Mouse (Mus musculus): ENCODE measurements around the gene Gpn2. TPM values are rescaled to one million over a fixed set of nuclear protein-coding genes. Genes with fewer than 3 reads are reported as not detected.

Gene Gpn2
- total RNA-seq, 2 experiments from 2014 or later = 16.2 to 16.4 TPM

DNA sequence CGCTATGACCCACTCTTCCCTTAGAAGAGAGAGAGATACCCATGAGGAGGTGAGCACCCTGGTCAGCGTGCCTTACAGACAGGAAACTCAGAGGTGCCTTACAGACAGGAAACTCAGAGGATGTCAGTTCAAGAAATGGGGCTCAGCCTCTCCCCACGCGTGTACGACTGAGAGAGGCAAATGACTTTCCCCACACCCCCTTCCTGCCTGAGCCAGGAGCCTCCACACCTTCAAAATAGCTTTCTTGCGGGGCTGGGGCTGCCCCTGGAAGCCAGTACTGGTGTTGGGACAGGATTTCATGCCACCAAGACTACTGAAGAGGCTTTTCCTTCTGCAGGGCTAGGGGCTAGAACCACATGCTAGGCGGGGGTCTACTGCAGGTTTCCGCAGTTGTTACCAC lies 36.5 kb downstream of the Gpn2 start:
- no peak for DNase-seq (ENCODE audit: low spot score in 2 of 2)

DNA sequence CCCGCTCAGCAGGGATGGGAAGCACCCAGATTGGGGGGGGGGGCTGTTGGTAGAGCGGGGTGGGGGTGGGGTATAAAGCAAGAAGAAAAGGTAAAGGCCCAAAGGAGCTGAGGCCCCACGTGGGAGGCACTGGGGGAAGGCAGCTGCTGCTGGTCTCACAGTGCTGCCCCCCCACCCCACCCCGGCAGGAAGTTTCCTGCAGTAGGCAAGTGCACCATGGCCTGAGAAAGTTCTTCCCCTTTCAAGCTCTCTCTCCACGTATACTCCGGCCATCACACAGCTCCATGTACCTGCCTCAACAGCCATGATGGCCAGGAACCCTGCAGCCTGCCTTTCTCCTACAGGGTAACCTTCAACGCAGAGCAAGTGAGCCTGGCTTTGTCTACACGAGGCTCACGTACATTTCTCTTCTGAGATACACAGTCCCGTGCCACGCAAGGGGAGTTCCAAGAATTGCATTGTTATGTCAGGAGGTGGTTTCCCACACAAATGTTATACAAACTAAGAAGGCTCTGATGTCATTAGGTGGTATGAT lies 38.1 kb downstream of the Gpn2 start:
- DNase-seq (ENCODE audit: low spot score in 2 of 2) = no peak

DNA sequence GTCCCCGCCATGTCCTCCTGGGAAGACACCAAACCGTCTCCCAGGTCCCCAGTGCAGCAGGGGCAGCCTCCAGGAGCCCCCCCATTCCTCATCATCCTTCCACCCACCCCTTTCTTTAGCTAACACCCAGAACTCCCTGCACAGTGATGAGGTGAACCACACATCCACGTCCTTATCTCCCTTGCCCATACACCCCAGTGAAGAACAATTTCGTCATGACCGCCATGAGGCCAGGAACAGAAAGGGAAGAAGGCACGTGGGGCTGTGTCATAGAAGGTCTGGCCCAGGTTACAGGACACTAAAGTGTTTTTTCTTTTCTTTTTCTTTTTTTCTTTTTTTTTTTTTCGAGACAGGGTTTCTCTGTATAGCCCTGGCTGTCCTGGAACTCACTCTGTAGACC lies 40.7 kb downstream of the Gpn2 start:
- DNase-seq (ENCODE audit: low spot score in 2 of 2) = no peak

DNA sequence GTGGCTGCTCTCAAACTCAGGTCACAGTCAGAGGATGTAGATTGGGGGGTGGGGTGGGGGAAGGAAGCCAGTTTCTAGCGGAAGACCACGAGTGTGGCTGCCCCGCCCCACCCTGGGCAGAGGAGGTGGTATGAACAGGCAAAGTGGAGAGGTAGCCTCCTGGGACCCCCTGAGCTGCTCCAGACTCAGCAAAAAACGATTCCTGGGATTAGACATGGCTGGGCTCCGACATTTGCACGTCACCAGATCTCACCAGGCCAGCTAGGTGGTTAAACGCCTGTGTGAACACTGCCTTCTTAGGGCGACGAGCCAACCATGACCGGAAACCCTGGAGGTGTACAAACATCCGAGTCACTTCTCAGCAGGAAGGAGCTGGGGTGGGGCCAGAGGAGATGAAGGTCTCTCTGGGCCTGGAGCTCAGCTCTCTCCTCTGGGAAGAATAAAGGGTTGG lies 41.5 kb downstream of the Gpn2 start:
- DNase-seq (ENCODE audit: low spot score in 2 of 2) = no peak

DNA sequence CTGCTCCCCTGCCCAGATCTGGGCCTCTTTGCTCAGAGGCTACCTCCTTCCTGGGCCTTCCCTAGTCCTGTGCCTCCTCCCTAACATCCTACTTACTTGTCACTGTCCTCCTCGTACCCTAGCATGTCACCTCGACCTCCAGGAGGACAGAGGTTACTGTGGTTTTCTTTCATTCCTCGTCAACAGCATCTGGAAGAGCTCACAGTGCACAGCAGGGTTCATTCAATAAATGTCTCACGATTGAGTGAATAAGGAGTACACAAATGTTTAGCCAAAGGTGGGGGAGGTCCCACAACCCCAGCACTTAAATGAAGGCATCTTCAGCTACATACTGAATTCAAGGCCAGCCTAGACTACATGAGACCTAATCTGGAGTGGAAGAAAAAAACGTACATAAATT lies 42.1 kb downstream of the Gpn2 start:
- no peak for DNase-seq (ENCODE audit: low spot score in 2 of 2)

DNA sequence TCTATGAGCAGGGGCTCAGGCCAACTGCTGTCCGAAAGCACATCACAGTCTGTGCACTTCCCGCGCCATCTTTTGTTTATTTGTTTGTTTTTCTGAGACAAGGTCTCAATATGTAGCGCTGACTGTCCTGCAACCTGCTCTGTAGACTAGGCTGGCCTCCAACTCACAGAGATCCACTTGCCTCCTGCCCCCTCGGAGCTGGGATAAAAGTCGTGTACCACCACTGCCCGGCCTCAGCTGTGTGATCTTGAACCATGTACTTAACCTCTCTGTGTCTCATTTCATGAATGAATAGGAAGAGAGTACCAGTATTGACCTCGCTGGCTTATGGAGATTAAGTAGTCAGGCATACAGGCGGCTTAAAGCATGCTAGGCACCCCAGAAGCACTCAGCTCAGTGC lies 42.5 kb downstream of the Gpn2 start:
- DNase-seq (ENCODE audit: low spot score in 2 of 2) = no peak

DNA sequence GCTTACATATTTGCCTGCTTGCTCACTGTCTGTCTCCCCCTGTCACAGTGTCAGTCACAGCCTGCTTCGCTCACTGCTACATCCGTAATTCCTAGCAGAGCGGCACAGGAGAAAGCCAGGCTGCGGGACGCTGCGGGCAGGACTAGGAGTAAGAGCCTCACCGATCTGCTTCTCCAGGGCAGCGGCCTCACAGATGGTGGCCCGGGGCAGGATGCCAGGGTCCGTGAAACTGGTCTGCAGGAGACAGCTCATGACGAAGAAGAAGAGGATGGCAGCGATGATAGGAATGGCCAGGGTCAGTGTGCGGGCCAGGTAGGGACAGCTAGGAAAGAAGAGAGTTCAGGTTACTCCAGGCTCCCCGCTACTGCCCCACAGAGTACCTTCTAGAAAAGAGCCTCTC lies 42.9 kb downstream of the Gpn2 start:
- no peak for DNase-seq (ENCODE audit: low spot score in 2 of 2)

DNA sequence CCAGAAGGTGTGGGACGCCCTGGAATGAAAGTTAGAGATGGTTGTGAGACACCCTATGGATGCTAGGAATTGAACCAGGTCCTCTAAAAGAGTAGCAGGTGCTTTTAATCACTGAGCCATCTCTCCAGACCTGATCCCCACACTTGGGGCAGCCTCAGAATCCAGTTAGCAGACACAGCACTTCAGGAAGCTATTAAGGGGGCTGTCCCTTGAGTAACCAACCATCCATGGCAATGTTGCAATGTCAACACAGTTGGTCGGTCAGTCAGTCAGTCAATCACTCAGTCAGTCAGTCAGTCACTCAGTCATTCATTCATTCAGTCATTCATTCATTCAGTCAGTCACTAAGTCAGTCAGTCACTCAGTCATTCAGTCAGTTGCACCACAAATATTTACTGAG lies 44.4 kb downstream of the Gpn2 start:
- no peak for DNase-seq (ENCODE audit: low spot score in 2 of 2)

DNA sequence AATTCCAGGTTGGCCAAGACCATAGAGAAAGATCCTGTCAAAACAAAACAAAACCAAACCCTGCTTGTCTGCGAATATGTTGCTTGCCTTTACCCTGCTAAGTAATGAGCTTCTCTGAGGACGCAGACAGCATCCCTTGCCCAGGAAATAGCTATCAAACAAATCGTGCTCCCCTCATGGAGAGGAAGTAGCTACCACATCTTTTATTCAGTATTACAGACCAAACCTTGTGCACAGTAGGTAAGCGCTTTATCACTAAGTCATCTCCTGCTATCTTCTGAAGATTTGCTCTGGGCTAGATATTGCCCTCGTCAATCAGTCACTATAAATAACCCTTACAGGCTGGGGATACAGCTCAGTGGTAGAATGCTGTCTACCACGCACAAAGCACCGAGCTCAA lies 45.0 kb downstream of the Gpn2 start:
- no peak for DNase-seq (ENCODE audit: low spot score in 2 of 2)

DNA sequence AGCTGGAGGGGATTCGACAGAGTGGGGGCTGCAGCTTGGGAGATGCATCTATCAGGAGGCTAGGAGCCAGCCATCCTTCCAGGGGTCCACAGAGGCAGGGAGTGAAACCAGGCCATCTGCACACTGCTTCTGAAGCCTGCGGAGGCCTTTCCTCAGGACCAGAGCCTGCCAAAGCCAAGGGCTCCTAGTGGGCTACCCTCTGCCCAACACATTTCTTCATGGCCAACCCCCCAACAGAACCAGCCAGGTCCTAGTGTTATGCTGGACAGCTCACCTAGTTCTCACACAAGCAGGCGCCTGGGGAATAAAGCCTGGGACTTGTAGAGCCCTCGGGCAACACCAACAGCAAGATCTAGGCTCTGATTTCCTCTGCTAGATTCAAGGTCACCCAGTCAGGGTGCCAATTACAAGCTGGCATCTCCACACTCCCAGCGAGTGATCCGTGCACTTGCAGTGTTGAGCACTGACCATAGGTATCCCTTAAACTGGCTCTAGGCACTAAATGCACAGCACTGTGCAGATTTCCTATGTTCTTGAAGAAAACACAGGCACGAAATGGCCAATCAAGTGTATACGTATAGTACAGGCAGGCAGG lies 46.3 kb downstream of the Gpn2 start:
- DNase-seq (ENCODE audit: low spot score in 2 of 2) = no peak

DNA sequence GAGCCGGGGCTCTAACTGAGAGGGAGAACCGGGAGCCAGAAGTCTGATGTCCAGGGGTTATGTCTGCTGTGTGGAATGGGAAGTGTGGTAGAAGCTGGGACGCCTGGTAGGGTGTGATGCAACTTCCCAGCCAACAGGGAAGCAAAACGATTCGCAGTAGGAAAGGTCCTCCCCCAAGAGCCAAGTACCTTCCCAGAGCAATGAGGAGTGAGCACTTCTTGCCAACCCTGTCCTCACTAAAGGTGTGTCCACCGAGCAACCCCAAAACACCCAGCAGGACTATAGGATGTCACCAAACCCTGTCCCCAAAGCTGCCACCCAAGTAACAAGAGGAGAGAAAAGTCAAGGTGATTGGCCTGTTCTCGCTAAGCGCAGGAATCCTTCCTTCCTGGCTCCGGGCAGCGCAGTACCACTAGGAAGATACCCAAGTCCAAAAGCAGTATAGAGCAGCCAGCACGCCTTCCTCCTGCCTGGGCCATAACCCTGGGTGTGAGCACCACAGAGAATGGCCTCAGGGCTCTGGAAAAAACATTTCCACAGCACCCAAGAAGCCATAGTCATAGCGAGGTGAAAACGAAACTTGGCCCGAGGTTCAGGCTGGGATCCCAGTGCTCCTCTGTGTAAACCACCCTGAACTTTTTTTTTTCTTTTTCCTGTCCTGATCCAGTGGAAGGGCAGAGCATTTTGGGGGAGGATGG lies 47.1 kb downstream of the Gpn2 start:
- no peak for DNase-seq (ENCODE audit: low spot score in 2 of 2)

DNA sequence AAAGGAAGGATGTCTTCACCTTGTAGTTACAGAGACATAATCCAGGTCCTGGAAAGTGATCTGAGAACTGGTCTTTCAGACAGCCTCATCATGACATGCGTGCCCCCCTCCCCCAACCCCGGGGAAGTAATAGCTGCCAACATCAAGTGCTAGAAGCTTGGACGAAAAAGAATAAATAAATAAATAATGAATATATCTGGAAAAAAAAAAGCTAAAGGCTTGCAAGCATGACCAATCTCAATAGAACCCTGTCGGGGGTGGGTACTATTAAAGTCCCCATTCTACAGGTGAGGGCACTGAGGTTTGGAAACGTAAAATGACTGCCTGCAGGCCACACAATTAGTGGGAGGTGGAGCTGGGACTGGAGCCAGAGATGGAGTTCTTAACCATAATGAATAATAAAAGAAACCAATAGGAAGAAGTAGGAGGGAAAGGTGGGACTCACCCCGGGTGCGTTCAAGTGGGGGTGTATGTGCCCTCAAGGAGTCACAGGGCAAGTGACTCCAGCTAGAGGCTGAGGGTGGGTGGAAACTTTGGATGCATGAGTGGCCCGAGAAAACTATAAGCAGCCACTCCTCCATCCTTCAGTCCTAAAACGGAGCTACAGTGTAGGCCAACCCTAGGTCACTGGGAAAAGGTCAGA lies 47.7 kb downstream of the Gpn2 start:
- no peak for DNase-seq (ENCODE audit: low spot score in 2 of 2)

DNA sequence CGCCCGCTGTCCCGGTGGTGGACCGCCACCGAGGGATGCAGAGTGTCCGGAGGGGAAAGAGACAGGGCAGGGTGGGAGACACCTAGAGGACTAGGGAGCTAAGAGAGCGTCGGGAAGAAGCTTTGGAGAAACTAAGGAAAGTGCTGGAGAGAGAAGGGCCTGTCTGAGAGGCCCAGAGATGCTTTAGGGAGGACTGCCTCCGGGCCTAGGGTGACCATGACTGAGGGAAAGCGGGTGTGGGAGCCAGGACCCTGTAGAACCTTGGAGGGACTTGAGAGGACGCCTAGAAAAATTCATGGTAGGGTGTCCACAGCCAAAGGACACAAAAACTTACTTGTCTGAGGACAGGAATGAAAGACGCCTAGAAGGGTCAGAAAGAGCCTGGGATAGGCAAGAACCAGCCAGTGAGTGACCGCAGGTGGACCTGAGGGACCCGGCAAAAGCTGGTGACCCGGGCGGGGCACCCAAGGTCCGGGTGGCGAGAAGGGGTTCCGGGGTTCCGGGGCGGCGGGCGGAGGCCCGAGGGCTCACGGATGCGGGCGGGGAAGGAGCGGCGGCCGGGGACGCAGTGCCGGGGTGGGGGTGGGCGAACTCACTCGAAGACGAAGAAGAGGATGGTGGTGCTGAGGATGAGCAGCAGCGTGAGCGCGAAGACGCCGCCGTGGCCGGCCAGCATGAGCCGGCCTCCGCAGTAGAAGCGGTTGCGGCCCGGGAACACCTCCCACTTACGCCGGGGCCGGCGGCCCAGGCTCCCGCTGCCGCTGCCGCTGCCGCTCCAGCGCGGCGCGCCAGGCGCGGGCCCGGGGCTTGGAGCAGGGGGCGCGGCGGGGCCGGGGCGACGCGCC lies 48.5 kb downstream of the Gpn2 start:
- peak in 1 of 2 experiments; percentile 57 for DNase-seq (ENCODE audit: low spot score in 2 of 2)

DNA sequence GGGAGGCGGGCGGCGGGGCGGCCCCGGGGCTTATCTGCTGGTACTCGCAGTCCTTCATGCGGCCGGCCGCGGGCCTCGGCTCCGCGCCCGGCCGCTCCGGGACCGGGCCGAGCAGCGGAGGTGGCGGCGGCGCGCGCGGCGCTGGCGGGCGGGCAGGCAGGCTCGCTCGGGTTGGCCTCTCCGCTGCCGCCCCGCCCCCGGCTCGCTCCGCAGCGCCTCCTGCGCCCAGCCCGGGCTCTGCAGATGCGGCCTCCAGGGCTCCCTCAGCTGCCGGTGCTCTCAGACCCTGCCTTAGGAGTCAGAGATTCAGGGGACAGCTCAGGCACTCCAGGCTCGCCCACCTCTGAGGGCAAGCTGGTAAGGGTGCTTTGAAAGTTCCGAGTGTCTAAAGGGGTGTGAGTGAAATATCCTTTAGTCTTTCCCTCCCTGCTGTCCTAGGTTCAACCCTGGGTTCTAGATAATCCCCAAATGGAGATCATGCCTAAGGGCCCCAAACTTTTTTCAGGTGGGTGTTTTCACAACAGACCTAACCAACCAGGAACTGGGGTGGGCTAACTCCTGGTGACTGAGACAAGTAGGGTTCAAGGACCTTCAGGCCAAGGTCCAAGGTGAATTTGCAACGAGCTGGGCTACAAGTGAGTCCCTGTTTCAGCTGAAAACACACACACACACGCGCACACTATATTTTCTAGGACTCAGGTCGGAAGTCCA lies 49.3 kb downstream of the Gpn2 start:
- peak; percentile 94 to 95 for DNase-seq (ENCODE audit: low spot score in 2 of 2)

DNA sequence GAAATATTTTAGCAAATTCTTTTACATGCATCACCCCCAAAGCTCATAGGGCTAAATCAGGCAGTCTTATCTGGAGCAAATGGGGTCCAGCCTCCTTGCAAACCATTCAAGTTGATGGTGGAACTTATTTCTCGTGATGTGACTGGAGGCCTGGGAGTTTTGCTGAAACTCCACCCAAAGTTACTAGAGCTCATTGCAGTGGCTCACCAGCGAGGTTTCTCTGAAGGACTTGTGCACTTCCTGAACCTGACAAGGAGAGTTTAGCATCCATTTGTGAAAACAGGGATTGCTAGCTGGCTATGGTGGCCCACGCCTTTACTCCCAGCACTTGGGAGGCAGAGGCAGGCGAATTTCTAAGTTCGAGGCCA lies 49.9 kb downstream of the Gpn2 start:
- no peak for DNase-seq (ENCODE audit: low spot score in 2 of 2)

Small RNA genes within 50 kb of the gene (microRNA-seq; reads per million reads assigned to microRNA genes)
- 0 reads per million in 2 experiments for gene Gm23158 (ENCODE audit: borderline number of aligned reads in 2 of 2)

Other genes starting within 250 kb of the Gpn2 start
- 10 to 100 TPM; 57.6 to 63.6 TPM for gene Wdtc1, start 230.9 kb upstream of the Gpn2 start, total RNA-seq (2021)
- gene Slc9a1, start 214.7 kb upstream of the Gpn2 start, total RNA-seq (2021) = 10 to 100 TPM; 44.5 to 55.0 TPM
- 1 to 10 TPM; 2.0 to 4.6 TPM for gene Tent5b, start 104.2 kb upstream of the Gpn2 start, total RNA-seq (2021)
- gene Trnp1, start 85.8 kb upstream of the Gpn2 start, total RNA-seq (2021) = 1 to 10 TPM; 4.4 to 5.3 TPM
- under 1 TPM; 0.42 to 0.99 TPM for gene Kdf1, start 65.4 kb upstream of the Gpn2 start, total RNA-seq (2021)
- gene Nudc, start 38.4 kb upstream of the Gpn2 start, total RNA-seq (2021) = 100 to 1,000 TPM; 148 to 172 TPM
- 10 to 100 TPM; 48.6 to 60.7 TPM for gene Nr0b2, start 31.0 kb upstream of the Gpn2 start, total RNA-seq (2021)
- gene Gpatch3, start 9.6 kb upstream of the Gpn2 start, total RNA-seq (2021) = 1 to 10 TPM; 5.7 to 7.2 TPM
- gene Sfn, start 17.8 kb downstream of the Gpn2 start, total RNA-seq (2021) = 1 to 10 TPM; 1.4 to 1.9 TPM
- gene Zdhhc18, start 65.8 kb downstream of the Gpn2 start, total RNA-seq (2021) = 10 to 100 TPM; 19.6 to 34.5 TPM
- 10 to 100 TPM; 16.3 to 20.4 TPM for gene Pigv, start 88.3 kb downstream of the Gpn2 start, total RNA-seq (2021)
- 10 to 100 TPM; 37.9 to 43.6 TPM for gene Arid1a, start 172.4 kb downstream of the Gpn2 start, total RNA-seq (2021)

Measured in adrenal gland, adult 18-20 months (tissue).